Mouse (Mus musculus) bone marrow macrophage, adult 2 months (primary cell): ENCODE data around the gene Sstr3.

ENCODE experiments used
- CTCF ChIP-seq: IDR thresholded peaks from 2 replicates; pipeline ENCODE4 v1.5.1; 2012; ENCODE audit warnings: low read depth, mild to moderate bottlenecking, low read length, moderate library complexity
- POLR2A ChIP-seq: IDR thresholded peaks from 2 replicates; pipeline ENCODE4 v1.6.1; 2012; ENCODE audit warnings: mild to moderate bottlenecking, low read depth, low read length, borderline replicate concordance

DNA sequence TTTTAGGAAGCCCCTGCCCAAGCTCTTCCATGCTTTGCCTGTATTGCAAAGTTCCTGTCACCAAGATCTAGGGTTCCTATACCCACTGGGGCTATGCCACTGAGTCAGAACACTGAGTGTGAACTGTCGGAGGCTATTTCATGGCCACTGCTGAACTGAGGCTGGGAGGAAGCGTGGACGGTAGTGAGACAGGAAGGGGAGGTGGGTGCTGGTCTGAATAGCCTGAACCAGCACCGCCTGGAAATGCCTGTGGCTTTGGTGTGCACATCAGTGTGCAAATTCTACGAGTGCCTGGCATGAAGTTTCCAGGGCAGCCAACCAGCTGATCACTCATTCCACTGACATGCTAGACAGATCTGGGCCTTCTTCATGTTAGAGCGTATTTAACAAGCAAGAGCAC is 22.6 kb downstream of the Sstr3 start:
- TF ChIP-seq CTCF (no peak), POLR2A (no peak)
